Mouse (Mus musculus): ENCODE measurements around the gene Mpzl2.

DNA sequence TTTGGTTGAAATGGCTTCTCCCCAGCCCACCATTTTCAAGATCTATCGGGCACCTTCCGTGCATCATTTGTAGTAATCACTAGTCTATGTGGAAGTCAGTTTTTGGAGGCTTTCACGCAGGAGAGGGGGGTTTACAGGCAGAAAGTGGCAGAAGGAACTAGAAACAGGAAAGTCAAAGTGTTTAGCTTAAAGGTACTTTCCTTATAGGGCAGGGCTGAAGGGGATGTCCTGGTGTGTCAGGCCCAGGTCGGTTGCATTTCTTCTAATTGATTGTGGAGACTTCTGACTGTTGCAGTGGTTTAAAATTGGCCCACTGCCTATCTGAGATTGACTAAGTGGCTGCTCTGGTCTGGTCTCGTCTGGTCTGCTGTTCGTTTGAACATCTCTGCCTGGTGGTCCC lies 9.3 kb upstream of the Mpzl2 start:
- no peak for TF ChIP-seq CTCF (IDR thresholded peaks at IDR 0.05; ENCODE audit: insufficient read depth, low read depth, low read length)
- TF ChIP-seq POLR2A (IDR thresholded peaks at IDR 0.05; ENCODE audit: insufficient read depth, low read depth, low read length) = no peak

Measured in olfactory bulb, adult 2 months (tissue).